Mouse (Mus musculus) ES-E14 (cell line): ENCODE results near the gene Vegfa.

Source experiments
- CHD2 ChIP-seq: IDR thresholded peaks from 2 replicates; pipeline ENCODE4 v1.6.1; 2014; ENCODE audit warnings: mild to moderate bottlenecking, low read depth, low read length, inconsistent platforms
- HCFC1 ChIP-seq: IDR thresholded peaks from 2 replicates; pipeline ENCODE4 v1.6.1; 2012; ENCODE audit warnings: low read length, inconsistent platforms, borderline replicate concordance; ENCODE audit not compliant: insufficient read depth
- ZC3H11A ChIP-seq: IDR thresholded peaks from 2 replicates; pipeline ENCODE4 v1.6.1; 2012; ENCODE audit warnings: low read depth, mild to moderate bottlenecking, inconsistent platforms, low read length, borderline replicate concordance

DNA sequence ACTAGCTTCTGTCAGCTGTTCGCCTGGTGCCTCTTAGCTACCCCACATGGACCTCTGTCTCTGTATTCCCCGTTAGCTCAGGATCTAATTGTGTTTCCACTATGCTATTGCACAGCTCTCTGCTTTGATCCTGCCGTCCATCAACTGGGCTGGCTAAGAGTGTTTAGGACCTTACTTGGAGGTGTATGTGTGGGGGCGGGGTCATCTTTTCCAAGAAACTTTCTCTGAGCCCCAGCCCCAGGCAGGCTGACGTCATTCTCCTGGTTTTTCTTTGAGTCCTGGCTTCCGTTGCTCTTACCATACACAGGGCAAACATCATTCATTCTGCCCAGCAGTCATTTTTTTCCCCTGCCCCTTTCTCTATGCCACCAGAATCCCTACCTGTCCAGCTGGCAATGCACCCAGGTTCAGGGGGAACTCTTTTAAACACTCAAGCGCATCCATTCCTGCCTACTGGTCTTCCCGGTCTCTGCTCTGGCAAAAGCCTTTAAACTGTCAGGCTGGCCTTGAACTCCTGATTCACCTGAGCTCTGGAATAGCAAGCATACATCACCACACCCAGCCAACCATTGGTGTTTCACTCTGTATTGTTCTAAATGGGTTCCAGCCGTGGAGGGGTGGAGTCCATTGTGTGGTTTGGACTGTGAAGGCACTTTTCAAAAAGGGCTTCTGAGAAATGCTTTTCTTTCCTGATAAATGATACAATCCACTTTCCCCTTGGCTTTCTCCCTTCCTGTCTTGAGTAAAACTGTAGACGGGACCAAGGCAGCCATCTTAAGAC lies 53.0 kb downstream of the Vegfa start:
- TF ChIP-seq HCFC1 (no peak), ZC3H11A (no peak), CHD2 (no peak; the same call in 1 of the 2 replicates)
